Mouse (Mus musculus): ENCODE results near the gene Pmfbp1.

GRCm38 (mm10) chr8:109571139-109571538, 77.3 kb downstream of the Pmfbp1 start:
- TF ChIP-seq POLR2A (IDR thresholded peaks at IDR 0.05; ENCODE audit: insufficient read length, low read depth) (no peak), USF1 (IDR thresholded peaks at IDR 0.05; ENCODE audit: low read depth) (no peak), TCF3 (IDR thresholded peaks at IDR 0.05; ENCODE audit: insufficient read length, low read depth) (no peak), CEBPB (IDR thresholded peaks at IDR 0.05; ENCODE audit: insufficient read depth, poor library complexity, severe bottlenecking) (no peak), POLR2AphosphoS2 (IDR thresholded peaks at IDR 0.05; ENCODE audit: insufficient read length, low read depth) (no peak), MYOG (IDR thresholded peaks at IDR 0.05; ENCODE audit: control insufficient read depth in 1 of 3, insufficient read depth in 1 of 3, insufficient read length in 2 of 3, low read depth in 2 of 3) (no peak), MAX (IDR thresholded peaks at IDR 0.05; ENCODE audit: low read depth) (no peak)

All from myocyte (in vitro differentiated cells).